Mouse (Mus musculus): ENCODE results near the gene Fcho1.

Gene Fcho1

DNA sequence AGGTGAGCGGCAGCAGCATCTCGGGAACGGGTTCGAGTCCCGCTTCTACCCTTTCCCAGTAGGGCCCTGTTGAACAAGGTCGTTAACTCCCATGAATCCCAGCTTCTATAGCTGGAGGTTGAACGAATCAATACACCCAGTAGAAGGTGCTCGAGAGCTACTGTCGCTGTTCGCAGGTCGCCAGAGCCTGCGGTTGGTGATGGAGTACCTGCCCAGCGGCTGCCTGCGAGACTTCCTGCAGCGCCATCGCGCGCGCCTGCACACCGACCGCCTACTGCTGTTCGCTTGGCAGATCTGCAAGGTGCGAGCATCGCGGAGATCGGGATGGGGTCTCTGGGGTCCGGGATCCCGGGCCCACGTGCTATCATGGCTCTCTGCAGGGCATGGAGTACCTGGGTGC, 39.9 kb downstream of the Fcho1 start:
- in situ Hi-C loops (cut with MboI, MseI): no loop called here

DNA sequence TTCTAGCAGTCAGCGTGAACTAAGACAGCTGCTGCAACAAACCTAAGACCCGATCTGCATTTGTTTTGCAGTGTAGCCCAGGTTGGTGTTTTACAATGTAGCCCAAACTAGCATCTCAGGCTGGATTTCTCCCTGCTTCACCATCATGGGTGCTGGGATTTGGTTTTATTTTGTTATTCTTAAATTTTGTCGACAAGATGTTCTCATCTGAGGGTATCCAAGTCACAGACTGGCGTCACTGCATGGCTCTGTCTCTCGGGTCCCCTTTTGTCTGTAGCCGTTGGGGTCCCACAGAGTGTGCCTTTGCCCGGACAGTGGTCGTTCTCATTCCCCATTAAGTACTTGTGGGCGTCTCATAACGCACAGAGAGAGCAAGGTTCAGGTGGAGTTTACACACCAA, 40.8 kb downstream of the Fcho1 start:
- in situ Hi-C loops (cut with MboI, MseI): no loop called here

DNA sequence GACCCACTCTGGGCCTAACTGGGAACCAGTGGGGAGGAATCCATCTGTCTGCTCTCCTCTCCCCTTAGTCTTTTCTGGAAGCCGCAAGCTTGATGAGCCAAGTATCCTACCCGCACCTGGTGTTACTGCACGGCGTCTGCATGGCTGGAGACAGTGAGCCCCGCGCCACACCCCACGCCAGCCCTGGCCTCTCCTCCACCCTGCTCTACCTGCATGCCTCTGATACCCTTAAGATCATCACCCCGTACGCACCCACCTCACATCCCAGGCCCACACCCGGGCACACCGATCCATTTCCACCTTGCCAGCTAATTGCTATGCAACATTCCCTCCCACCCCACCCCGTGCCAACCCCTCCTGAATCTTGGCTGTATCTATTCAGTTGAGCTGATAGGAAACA, 42.7 kb downstream of the Fcho1 start:
- in situ Hi-C loops (cut with MboI, MseI): no loop called here

DNA sequence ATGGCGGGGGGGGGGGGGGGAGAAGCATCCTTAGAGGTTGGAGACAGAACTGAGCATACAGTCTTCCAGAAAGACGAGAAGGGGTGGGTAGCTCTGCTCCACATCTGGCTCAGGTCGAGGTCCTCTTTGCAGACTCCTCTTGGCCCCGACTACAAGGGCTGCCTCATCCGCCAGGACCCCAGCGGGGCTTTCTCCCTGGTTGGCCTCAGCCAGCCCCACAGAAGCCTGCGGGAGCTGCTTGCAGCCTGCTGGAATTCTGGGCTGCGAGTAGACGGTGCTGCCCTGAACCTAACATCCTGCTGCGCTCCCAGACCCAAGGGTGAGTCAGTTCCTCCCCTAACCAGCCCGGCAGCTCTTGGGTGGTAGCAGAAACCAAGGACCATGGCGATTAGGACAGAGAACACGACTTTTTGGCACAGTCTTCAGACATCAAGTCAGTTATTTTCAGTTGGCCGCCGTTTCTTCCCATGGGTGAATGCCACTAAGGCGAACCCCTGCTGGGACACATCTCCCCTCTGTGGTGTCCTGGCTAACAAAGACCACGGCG, 44.1 kb downstream of the Fcho1 start:
- in situ Hi-C loops (cut with MboI, MseI): no loop called here

DNA sequence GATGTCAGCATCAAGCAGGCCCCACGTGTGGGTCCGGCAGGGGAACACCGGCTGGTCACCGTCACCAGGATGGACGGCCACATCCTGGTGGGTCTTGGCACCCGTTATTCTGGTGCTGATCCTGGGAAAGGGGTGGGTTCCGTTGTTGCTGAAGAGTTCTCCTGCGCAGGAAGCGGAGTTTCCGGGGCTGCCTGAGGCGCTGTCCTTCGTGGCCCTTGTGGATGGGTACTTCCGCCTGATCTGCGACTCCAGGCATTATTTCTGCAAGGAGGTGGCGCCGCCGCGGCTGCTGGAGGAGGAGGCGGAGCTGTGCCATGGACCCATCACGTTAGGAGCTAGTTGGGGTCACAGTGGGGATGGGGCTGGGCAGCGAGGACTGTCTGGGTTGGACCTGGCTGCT, 45.0 kb downstream of the Fcho1 start:
- in situ Hi-C loops (cut with MboI, MseI): no loop called here

DNA sequence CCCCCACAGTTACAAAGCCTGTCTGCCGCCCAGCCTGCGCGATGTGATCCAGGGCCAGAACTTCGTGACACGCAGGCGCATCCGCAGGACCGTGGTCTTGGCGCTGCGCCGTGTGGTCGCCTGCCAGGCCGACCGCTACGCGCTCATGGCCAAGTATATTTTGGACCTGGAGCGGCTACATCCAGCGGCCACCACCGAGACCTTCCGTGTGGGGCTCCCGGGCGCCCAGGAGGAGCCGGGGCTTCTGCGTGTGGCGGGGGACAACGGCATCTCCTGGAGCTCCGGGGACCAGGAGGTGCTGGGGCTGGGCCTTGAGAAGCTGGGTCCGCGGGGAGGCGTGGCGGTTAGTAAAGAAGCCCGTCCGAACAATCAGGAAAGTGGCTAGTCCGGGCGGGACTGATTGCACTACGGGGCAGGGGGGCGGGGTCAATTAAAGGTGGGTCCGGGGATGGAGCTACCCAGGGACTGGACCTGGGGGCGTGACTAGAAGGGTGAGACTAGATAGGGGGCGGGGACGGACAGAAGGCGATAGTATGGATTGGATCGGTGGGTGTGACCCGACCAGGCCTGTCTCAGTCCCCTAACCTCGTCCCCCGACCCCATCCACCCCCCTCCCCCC, 45.9 kb downstream of the Fcho1 start:
- in situ Hi-C loops (cut with MboI, MseI): no loop called here

DNA sequence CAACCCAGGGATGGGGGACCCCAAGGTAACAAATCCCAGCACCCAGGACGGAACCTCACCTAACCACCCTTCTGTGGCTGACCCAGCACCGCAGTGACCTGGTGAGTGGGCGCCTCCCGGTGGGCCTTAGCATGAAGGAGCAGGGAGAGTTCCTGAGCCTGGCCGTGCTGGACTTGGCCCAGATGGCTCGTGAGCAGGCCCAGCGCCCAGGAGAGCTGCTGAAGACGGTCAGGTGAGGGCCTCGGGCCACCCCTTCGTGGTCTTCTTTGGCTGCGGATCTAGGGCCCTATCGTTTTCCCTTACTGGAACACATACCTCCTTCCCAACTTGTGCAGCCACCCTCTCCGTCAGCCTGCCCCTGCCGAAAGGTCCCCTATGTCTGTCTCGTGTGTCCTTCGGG, 46.4 kb downstream of the Fcho1 start:
- in situ Hi-C loops (cut with MboI, MseI): no loop called here

DNA sequence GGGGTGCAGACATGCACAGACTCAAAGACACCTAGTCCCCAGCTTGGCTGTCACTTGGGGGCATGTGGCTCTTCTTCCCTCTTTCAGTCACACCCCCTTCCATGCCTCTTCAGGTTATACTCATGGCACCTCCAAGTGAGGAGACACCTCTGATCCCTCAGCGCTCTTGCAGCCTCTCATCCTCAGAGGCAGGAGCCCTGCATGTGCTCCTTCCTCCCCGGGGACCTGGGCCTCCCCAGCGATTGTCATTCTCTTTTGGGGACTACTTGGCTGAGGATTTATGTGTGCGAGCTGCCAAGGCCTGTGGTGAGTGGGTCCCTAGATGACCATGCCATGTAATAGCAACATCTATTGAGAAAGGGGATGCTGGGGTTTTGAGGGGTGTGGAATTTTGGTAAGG, 47.3 kb downstream of the Fcho1 start:
- in situ Hi-C loops (cut with MboI, MseI): no loop called here

DNA sequence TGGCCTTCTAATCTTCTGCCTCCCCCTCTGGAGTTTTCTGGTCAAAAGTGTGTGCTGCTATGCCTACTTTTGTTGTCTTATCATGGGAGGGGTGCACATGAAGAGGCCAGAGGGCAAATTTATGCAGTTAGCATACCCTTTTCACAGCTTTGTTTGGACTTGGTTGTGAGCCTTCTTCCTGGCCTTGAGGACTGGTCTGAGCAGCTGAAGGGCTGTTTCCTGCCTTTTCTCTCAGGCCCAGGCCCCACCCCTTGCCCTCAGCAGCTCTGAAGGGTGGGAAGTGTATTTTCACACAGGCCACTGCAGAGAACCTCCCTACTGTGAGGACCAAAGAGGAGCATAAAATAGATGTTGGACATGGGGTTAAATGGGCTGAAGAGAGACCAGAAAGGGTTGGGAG, 48.0 kb downstream of the Fcho1 start:
- in situ Hi-C loops (cut with MboI, MseI): no loop called here

DNA sequence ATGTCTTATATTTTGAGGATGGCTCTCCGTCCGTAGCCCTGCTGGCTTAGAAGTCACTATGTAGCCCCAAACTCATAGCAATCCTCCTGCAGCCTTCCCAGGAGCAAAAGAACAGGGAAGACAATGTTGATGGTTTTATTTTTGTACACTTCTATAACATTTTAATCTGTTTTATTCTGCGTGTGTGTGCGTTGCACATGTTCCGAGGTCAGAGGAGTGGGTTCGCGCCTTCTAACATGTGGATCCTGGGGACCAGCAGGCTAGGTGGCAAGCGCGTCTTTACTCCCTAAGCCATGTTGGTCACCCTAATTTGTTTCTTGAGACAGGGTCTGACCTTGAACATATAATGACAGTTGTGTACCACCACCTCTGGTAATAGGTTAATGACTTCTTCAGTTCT, 48.7 kb downstream of the Fcho1 start:
- in situ Hi-C loops (cut with MboI, MseI): no loop called here

DNA sequence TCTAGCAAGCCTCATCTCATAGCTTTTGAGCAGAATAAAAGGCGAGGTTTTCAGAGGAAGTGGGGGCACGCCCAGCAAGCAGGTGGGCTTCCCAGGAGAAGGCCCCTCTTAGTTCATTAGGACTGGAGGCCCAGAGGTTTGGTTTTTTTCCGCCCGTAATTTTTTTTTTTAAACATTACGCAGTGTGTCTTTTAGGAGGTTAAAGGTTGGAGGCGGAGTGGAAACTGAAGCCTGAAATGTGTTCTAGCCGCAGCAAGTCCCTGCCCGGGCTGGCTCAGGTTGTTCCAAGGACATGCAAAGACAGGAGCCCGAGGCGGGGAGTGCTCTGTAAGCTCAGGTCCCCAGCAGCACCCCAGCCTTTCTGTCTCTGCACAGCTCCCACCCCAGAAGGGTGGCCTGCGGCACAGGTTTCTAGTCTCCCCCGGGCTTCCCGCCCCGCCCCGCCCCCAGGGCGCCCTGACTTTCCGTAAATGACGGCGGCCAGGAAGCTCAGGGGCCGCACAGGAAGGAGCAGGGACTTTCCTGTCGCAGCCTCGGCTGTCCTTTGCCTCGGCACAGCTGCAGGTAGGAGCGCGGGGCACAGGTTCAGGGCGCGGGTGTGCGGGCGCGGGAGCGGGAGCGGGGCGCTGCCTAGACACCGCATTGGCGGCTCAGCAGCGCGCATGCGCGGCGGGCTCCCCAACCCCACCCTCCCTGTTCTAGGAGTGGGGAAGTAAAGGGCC, 49.3 kb downstream of the Fcho1 start, which contains the start of gene Jak3:
Jak3 (plus strand) TSS at position 277 of the 722 bp plus-strand sequence.
- in situ Hi-C loops (cut with MboI, MseI): no loop called here

DNA sequence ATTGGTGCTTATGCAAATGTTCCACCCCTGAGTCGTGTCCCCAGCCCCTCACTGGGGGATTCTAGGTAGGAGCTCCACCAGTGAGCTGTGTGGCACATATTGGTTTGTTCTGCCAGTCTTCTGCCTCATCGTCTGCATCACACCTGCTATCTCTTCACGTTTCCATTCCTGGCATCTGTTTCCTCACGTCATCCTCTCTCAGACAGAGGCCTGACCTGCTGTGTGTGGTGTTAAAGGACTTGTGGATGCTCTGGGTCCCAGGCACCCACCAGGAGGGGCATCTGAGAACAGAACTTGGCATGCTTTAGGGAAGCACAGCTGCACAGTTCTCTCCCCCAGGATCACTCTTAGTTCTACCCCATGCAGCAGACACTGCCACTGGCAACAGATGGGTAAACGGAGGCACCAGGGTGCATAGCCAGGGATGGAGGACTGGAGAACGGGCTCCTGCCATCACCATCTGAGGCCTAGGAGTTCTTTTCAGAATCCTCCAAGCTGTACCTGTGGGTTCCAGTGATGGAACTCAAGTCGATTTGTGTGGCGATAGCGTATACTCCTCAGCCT, 50.0 kb downstream of the Fcho1 start:
- in situ Hi-C loops (cut with MboI, MseI): no loop called here

DNA sequence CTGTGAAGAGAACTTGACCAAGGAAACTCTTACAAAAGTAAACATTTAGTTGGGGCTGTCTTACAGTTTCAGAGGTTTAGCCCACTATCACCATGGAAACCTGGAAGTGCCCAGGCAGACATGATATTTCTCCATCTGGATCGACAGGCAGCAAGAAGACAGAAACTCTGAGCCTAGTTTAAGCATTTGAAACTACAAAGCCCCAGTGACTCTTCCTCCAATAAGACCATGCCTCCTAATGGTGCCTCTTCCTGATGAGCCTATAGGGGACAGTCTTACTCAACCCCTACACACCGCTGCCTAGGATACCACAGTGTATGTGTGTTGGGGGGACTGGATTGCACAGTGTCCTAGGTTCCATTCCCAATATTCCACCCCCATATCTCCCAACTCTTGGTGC, 51.4 kb downstream of the Fcho1 start:
- in situ Hi-C loops (cut with MboI, MseI): no loop called here

DNA sequence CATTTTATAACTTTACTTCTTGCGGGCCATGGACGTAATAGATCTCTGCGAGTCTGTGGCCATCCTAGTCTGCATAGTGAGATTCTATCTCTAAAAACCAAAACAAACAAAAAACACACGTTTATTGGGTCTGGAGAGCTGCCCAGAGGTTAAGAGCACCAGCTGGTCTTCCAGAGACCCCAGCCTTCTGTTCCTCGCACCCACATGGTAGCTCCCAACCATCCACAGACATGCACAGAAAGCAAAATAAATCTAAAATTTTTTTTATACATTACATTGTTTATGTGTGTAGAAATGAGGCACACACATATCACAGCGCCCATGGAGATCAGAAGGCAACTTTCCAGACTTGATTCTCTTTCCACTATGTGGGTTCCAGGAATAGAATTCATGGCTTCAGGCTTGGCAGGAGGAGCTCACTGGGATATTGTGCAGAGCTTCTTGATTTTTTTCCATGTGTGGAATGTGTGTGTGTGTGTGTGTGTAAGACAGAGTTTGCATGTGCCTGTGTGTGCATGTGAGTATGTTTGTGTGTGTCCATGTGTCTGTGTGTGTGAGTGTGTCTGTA, 53.3 kb downstream of the Fcho1 start:
- in situ Hi-C loops (cut with MboI, MseI): no loop called here

DNA sequence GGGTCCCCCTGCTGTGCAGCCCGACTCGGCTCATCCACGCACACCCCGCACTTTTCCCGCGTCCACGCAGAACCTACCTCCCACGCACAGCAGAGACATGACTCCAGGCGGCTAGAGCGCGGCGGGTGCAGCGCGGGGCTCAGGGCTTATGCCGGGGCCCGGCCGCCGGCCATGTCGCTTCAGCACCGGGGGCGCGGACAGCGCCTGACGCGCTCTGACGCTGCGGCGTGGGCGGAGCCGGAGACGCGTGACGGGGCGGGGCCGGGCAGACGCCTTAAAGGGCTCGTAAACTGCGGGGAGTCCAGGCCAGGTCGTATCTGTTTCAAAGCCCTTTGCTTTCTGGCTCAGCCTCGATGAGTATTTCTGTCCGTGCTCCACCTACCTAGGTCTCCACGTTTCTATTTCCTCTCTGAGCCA, 54.0 kb downstream of the Fcho1 start, which contains the start of gene Unc13a:
Unc13a (minus strand) TSS at position 209 of the 417 bp plus-strand sequence.
- in situ Hi-C loops (cut with MboI, MseI): no loop called here

DNA sequence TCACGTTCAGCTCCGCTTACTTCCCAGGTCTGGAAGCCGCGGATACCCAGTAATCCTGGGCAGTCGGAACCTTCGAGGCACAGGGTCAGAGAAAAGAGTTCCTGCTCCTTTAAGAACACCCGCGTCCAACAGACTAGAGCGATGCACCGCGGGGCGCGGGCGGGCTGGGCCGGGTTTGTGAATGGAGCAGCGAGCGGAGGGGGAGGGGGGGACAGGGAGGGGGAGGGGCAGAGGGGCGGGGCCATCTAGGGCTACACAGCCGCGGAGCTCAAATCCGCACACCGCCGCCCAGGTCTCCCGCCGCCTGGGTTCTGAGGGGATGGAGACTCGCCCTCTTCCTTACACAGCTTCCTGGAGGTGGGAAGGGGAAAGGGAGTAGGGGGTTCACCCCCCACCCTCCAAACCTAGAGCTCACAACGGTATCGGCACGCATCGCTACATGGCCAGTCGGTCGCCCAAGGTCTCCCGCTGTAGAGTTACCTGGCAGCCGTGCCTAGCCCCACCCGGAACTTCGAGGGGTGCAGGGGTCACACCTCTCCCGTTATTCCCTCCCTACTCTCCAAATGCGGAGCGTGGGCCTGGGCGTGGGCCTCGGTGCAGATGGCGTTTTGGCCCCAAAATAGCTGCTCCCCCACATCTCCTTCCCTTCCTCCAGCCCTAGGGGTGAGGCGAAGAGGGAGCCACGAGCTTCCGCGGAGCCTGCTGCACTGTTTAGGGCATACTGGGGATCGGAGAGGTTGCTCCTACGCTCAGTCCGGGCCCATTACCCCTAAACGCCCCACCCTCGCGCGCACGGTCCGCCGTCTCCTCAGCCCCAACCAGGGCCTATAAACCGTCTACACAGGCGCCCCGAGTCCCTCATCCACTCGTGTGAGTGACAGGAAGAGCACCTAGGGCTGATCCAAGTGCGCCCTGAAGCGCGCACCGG, 54.6 kb downstream of the Fcho1 start:
- in situ Hi-C loops (cut with MboI, MseI): no loop called here

DNA sequence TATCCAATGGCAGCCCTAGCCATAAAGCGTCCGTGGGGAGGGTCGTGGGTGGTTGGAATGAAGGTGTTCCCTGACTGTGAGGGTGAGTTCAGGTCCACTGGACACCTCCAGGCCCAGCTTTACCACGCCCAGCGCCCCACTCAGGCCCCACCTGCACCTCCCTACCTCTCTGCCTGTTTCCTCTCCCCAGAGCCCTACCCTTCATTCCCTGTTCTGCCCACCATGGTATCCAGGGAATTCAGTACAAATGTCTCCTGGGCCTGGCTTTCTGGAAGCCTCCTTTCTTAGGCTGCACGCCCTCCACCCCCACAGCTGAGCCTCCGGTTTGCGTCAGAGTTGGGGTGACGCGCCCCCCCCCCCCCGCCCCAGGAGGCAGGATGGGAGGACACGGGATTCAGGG, 55.3 kb downstream of the Fcho1 start:
- in situ Hi-C loops (cut with MboI, MseI): no loop called here

DNA sequence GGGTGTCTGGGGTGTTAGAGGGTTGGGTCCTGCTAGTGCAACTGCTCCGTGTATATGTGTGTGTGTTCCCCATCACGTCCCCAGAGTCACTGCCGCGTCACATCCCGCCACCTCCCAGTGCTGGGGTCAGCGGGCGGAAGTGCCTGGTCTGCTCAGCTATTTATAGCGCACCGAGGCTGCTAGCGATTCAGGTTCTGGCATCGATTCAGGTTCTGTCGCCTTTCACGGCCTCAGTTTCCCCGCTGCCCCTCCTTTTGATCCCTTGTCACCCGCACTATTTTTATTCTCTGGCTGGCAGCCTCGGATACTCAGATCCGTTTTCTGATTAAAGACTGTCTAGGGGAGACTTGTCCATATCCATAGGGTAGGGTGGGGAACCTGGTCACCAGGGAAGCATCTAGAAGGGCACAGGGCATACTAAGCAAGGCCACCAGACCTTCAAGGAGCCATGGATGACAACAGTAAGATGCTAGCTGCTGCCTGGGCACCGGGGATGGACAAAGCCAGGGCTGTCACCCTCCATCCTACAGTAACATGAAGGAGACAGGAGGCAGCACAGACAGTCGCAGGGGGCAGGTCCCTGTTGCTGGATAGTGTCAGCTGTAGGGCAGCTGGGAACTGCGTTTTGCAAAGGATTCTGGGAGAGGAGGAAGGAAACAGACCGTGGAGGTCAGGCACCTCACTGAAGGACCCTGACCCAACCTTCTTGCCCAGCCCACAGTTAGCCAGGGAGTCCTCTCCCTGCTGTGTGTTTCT, 57.1 kb downstream of the Fcho1 start:
- in situ Hi-C loops (cut with MboI, MseI): no loop called here

DNA sequence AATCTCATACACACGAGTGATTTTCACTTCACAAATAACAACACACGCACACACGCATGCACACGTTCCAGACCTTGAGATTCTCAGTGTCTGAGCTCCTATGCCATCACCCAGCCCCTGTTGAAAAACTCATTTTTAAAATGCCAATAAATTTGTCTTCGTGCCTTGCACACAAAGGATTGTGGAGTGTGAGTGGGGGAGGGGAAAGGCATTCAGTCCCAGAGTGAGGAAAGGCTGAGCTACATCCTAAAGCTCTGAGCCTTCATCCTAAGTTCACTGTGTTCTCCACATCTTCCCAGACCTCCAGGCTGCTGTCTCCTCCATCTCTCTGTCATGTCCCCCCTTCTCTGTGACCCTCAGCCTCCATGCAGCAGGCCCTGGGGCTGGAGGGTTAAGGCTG, 58.3 kb downstream of the Fcho1 start:
- in situ Hi-C loops (cut with MboI, MseI): no loop called here

DNA sequence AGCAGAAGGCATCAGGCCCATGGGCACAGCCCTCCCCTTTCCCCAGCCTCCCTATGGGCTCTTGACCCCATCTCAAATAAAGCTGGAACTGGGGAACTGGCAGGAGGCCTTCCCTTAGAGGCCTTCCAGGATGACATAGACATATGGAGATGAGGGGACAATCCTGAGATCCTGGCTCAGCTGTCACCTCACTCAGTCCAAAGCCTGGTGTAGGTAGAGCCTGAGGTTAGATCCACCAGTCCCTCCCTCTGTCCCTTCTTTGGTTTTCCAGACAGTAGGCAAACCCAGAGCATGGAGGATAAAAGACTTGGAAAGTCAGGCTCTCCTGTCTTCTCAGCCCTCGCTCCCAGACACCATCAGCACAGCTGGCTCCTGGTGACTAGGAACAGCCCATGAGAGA, 58.7 kb downstream of the Fcho1 start:
- in situ Hi-C loops (cut with MboI, MseI): no loop called here
